Mouse (Mus musculus) left cerebral cortex, postnatal 14 days (tissue): ENCODE measurements around the gene Tacstd2. TPM values are rescaled to one million over a fixed set of nuclear protein-coding genes. Genes with fewer than 3 reads are reported as not detected.
"Not testable (repeated sequence)": the region's sequence is repeated elsewhere in the genome, so short reads cannot be mapped to it uniquely, and the experiment has no call there.

Source experiments
- DNase-seq, 2 experiments: peaks; one replicate each; pipeline ENCODE4 v3.0.0; 2021 to 2022; ENCODE audit warnings: low spot score in 2 of 2, mixed read lengths in 1 of 2
- intact Hi-C: fragments of 180-260 bp; cut with DNase I; formaldehyde crosslinking; loops from one replicate; pipeline ENCODE4 v1.15.1; 2025
- long read RNA-seq, 2 experiments: library from polyadenylated mRNA; stranded (forward); transcript quantifications; one replicate each; pipeline ENCODE4 v2.0.0; 2021
- total RNA-seq, 2 experiments: library from RNA; stranded (reverse); gene quantifications; 2 replicates each; pipeline ENCODE4 v1.2.3; 2021

Gene Tacstd2
- under 1 TPM in 1 of 2 experiments, not detected in 1; 0.32 TPM for total RNA-seq
- long read RNA-seq, experiment 1, partial matches to known transcripts = 0 of 1 reads
- long read RNA-seq, experiment 1, other reads (novel, unspliced or antisense) = 0 of 1 reads
- long read RNA-seq, experiment 2, partial matches to known transcripts = 0 of 1 reads
- long read RNA-seq, experiment 2, other reads (novel, unspliced or antisense) = 0 of 1 reads

DNA sequence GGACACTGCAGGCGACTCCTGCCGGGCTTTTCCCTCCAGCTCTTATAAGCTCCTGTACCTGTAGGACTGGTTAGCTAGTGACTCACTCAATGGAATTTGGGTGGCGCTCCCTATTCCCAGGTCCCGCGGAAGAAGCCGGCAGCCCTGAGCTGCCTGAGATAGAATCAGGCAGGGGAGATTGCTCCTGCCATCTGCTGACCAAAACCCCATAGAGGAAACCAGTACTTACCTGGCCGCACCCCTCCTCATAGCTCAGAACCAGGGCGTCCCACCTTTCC is at the start of gene Tacstd2:
Tacstd2 (minus strand) TSS at position 20 of the 278 bp plus-strand sequence.
- intact Hi-C loops = no loop called here

DNA sequence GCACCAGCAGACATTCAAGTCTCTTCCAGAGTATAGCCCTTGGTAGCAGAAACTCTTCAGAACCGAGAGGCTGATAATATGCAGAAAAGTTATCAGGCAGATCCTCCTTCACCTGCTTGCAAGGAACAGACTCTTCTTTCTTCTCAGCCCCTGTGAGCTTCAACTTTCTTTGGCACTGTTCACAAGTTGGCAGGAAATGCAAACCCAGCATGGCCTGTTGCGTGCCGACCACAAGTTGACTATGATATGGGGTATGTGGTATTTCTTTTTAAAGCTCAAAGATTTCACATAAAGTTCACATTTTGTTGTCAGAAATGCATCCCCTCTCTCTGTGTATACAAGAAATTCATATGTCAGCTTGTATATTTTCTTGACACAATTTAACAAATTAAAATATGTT is 30.7 kb upstream of the Tacstd2 start:
- intact Hi-C loops = no loop called here
- no peak for DNase-seq

More for the DNA sequence above, at the start of gene Tacstd2:
- no peak for DNase-seq

DNA sequence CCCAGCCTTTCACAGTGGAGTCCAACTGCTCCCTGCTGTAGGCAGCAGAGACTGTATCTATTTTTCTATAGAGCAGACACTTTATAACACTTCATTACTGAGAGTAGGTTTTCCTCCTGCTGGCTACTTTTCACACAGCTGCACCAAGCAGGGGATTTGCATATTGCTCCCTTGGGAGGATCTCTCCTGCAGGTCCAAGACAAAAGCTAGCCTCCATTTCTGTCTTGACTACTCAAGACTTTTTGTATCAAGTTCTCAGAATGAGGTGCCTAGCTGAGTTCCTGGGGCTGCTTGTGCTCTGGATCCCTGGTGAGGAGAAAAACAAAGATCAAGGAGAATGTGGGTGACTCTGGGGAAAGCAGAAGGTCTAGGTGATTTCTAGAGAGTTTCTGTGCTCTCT is 19.8 kb upstream of the Tacstd2 start:
- intact Hi-C loops = no loop called here

DNA sequence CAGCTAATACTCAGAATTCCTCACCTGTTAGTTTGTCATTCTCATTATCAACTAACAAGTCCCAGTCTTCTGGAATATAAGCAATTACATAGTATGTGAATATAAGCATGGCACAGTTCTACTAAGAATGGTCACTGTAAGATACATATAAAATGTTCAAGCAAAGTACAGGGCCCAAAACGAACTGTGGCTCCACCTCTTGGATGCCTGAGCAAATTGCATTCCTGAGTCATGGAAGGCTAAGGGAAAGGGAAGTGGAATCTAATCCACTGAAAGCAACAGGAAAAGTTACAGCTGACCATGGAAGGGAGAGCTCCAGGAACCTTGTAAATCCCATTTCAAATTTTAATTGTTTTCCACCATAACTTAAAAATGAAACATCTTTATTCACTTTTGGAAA is 14.0 kb upstream of the Tacstd2 start:
- intact Hi-C loops = no loop called here
- DNase-seq = peak in 1 of 2 experiments; percentile 13

More for the DNA sequence above, 19.8 kb upstream of the Tacstd2 start:
- DNase-seq = no peak

DNA sequence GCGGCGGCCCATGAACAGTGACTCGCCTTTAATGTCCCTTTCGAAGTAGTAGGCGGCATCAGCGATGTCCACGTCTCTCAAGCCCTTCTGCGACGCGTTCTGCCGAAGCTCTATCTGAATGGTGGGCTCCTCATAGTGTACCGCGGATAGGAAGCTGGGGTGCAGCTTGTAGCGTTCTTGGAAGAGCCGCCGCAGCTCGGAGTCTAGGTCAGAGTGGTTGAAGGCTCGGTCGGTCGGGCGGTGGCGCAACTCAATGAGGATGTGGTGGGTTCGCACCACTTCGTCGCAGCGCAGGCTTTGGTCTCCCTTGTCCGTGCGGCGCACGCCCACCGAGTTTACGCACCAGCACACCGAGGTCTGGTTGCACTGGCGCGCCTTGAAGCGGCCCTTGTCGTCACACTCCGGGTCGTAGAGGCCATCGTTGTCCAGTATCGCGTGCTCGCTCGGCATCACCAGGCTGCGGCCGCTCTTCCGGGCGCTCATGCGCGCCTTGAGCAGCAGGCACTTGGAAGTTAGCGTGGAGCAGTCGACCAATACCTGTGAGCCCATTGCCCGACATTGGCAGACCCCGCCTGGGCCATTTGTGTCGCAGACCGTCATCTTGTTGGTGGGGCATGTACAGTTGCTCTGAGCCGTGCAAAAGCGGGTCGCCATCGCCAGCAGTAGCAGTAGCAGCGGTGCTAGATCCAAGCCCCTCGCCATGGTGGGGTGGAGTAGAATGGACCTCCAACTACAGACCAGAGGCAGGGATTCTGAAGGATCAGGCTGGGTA is 405 bp downstream of the Tacstd2 start:
- no peak for DNase-seq
- intact Hi-C loops = no loop called here

DNA sequence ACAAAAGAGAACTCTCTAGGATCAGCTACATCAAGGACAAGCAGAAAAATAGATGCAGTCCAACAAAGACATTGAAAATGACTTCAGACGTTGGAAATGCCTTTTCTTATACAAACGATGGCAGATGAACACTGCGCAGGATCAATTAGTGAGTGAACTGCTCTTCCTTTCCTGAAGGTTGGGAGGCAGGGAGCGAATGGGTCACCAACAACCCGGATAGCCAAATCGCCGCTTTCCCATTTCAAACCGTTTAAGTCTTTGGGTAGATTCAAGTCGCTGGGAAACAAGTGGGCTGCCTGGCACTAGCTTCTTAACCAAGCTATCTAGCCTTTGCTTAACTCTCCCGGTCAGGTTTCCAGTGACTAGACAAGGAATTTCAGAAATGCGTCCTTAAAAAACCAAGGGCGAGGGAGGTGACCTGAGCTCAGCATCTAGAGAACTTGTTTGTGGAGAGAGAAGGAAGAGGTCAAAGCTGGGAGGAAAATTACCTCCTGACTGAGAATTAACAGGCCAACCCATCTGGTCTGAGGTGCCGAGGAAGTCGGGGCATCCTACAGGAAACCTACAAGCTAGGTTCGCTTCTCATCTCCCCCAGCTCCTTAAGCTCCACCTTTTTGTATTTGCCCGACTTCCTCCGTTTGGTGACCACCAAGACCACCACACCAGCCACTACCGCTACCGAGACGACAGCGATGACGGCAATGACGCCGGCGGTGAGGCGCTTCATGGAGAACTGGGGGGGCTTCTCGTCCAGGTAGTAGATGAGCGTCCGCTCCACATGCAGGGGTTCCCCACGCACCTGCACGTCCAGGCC is 1.2 kb downstream of the Tacstd2 start:
- intact Hi-C loops = no loop called here
- no peak for DNase-seq

DNA sequence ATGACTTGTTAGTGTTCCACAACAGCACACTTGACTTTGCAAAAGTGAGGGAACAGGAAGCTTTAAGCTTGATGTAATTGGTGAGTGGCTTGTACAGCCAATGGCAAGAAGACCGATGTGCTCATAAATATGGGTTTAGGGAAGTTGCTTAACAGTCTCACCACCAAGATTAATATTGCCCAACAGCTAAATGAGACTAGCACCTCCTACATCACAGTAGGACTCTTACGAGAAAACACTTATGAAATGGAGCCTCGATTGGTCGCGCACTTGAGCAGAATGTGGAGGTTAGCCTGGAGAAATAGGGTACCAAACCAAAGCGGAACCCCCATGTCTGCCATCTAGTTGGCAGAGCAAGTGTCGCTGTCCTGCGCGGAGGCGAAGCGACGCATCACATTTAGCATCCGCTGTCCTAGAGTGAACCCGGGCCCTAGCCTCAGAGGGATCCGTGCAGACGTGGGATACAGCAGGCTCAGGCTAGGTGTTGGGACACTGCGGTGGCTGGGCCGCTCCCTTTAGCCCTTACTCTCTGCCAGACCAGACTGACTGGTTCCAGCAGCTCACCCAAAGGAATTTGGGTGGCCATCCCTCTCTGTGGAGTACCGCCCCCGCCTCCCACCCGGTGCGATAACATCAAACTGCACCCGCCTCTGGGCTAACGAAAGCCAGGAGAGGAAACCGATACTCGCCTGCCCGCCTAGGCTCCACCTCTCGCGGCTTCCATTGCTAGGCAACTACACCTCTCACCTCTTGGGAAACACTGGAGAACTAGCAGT is 2.7 kb downstream of the Tacstd2 start:
- intact Hi-C loops = no loop called here

DNA sequence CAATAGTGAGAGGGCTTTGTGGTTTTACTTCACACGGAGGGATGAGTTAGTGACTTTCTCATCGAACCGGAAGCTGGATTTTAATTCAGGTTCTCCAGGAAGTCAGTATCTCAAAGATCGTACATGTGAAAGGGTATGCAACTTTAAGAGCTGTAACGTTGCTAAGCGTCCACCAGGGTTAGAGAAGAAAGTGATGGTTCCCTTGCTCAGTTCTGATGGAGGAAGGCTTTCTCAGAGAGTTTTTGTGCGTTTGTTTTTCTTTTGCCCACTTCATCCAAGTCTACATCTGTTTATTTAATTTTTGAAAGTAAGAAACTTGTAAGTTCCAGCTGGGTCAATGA is 3.8 kb downstream of the Tacstd2 start:
- intact Hi-C loops = no loop called here
- no peak for DNase-seq

More for the DNA sequence above, 2.7 kb downstream of the Tacstd2 start:
- DNase-seq = peak in 1 of 2 experiments; percentile 11

DNA sequence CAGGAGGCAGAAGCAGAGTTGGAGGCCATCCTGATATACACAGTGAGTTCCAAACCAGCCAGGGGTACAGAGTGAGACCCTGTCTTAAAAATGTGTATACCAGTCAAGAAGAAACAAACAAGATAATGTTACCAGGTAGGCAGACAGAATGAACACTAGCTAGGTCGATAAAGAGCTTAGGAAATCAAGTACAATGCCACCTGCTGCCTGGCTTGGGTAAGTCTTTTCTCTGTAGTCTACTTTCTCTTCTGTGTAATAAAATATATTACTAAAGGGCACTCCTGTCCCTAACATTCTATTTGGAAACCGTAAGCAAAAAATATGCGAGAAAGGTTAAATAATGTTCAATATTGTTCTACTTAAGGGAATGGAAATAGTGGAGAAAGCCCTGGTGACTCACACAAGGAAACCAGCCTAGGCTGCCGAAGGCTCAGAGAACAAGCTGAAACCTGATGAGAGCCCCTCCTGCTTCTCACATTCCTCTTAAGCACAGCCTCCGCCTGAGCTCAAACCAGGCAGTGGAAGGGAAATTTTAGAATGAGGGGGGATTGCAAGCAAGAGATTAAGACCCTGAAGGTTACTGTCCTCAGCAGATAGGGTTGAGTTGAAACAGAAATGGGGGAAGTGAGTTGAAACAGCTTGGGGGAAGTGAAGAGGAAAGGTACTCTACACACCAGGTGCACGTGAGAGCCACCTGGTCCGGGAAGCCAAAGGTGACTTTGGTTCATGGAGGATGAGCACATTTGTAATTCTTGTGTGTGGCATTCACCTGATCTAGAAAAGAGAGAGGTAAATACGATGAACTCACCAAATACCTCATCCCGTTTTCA is 4.4 kb downstream of the Tacstd2 start:
- intact Hi-C loops = no loop called here
- peak in 1 of 2 experiments; percentile 13 for DNase-seq

DNA sequence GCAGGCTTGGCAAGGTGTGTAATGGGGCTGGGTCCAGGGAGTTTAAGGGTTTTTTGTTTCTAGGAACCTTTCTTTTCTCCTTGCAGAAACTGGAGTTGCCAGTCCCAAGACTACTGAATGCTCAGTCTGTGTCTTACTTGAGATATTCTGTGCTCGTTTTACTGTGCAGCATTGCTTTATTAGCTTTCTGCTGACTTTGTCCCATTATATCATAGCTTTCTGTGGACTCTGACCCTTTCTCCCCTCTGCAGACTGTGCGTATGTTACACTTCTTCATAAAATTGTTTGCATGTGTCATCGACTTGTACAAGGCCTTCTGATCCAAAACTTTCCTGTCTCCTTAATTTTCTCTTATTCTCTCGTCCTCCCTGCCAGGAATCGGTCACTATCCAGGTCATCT is 9.2 kb downstream of the Tacstd2 start:
- intact Hi-C loops = no loop called here
- DNase-seq = no peak

DNA sequence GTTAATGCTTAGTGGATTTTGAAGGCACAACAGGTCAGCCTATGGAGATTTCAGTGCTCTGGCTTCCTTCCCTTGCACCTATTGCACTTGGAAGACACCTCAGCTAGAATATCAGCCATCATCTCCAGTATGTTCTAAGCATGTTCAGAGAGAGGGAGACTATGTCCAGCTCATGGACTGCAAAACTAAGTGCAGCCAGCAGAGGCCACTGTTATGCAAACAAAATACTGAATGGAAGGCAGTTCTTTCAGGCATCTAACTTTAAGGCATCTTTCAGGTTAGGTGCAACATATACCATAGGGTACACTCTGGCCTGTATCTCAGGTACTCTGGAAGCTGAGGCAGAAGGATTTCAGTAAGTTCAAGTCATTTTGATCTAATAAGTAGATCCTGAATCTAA is 24.8 kb downstream of the Tacstd2 start:
- DNase-seq = peak; percentile 45 to 52
- intact Hi-C loops = no loop called here

DNA sequence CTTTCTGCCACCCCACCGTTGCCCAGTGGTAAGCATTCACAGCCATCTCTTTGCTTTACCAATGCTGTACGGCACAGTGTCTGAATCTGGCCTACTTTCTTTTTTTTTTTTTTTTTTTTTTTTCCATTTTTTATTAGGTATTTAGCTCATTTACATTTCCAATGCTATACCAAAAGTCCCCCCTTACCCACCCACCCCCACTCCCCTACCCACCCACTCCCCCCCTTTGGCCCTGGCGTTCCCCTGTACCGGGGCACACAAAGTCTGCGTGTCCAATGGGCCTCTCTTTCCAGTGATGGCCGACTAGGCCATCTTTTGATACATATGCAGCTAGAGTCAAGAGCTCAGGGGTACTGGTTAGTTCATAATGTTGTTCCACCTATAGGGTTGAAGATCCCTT is 33.7 kb downstream of the Tacstd2 start:
- intact Hi-C loops, DNase-seq: not testable (repeated sequence)

DNA sequence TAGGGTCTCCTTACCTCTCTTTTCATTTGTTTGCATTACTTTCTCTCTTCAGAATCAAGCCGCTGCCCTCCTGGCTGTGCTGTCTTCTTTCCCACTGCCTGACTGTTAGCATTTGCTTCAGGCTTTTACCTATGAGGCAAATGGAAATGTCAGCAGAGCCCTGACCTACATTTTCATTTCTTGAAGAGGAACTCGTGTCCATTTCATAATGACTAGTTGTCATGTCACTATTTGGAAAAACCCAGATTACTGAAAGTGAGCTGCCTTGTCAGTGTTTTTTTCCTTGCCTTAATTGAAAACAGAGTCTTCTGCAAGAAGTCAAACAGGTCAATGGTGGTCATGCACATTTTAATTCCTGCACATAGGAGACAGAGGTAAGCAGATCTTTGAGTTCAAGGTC is 43.8 kb downstream of the Tacstd2 start, which contains the start of gene Il23r:
Il23r (minus strand) TSS at position 101 of the 400 bp plus-strand sequence.
- intact Hi-C loops = no loop called here
- no peak for DNase-seq

Other genes with a start within 250 kb of the Tacstd2 start
- gene Il12rb2, start 159.6 kb downstream of the Tacstd2 start, total RNA-seq = under 1 TPM; 0.37 to 0.80 TPM
- gene Il23r, start 43.9 kb downstream of the Tacstd2 start, total RNA-seq = not detected